Mouse (Mus musculus): ENCODE data around the gene Tnp1.

Tnp1 gene

DNA sequence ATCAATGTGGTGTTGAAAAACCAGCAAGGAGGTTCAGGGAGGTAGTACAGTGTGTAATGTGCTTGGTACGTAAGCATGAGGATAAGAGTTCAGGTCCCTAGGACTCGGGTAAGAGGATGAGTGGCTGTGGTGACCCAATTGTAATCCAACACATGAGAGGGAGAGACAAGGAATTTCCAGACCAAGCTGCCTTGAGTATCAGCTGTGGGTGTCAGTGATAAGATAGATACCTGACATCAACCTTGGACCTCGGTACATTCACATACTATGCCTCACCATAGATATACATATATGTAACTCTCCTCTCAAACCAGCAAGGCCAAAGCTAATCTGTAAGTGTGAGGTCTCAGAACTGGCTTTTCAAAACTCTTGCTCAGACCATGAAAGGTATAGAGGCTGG, 10.4 kb upstream of the Tnp1 start:
- DNase-seq (ENCODE audit: extremely low read depth, insufficient read length, low spot score) = no peak

DNA sequence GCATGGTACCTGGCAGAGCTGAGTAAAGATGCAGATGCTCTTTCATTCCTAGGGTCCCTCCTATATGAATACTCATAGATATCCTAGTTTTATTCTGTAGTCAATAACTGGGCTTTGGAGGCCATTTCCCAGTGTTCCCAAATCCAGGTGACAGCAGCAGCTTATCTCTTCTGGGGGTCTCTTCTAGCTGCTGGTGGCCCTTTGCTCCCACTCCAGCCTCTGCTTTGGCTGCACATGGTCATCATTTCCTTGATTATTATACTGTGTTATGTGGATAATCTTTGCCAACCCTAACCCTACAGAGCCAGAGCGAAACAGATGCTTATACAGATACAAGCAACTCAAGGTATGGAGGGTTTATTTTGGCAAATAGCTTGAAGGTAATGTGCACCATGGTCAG, 8.9 kb downstream of the Tnp1 start:
- no peak for DNase-seq (ENCODE audit: extremely low read depth, insufficient read length, low spot score)

DNA sequence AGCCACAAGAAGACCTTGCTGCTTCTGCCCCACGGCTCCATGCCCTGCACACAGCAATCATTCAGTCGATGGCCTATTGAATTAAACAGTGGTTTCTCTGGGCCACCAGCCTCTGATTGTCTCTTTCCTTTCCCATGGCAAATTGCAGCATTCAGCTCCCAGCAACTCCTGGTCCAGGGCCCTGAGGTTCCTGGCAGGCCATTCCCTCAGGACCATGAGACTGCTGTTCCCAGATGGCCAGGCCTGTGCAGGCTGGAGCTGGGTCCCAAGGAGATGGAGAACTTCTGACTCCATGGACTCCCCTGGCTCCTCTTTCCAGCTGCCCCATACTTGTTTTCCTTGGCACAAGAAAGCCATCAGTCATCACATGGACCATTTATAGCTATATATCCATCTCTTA, 10.8 kb downstream of the Tnp1 start:
- DNase-seq (ENCODE audit: extremely low read depth, insufficient read length, low spot score) = no peak

DNA sequence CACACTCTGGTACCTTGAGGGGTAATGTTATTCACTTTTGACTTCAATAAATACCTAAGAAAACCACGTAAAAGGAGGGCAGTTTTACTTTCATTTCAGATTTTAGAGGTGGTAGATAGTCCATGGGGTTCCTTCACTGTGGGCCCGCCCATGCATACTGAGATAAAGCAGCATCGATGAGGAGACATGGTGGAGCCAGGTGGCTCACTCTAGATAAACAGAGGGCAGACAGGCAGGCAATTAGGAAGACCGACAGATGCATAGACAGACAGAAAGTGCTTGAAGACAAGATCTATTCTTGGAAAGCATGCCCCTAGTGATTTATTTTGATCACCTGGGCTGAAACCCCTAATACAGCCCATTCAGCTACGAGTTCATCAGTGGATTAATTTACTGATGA, 13.1 kb downstream of the Tnp1 start:
- no peak for DNase-seq (ENCODE audit: extremely low read depth, insufficient read length, low spot score)

DNA sequence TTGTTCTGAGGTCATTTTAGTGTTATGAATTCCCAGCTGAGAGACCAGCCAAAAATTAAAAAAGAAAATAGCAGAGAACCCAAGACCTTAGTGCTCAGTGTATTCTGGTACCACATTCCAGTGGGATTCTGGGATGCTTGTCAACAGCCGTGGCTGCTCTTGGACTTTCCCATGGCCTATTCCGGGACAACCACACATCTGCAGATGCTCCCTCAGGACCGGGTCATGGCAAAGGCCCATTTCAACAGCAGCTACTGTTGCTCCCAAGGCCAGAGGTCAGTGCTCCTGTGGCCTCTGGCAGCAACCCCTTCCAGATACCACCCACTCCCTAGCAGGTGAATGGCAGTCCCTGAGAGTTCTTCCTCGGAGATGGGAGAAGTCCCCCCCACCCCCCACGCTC, 13.7 kb downstream of the Tnp1 start:
- no peak for DNase-seq (ENCODE audit: extremely low read depth, insufficient read length, low spot score)

DNA sequence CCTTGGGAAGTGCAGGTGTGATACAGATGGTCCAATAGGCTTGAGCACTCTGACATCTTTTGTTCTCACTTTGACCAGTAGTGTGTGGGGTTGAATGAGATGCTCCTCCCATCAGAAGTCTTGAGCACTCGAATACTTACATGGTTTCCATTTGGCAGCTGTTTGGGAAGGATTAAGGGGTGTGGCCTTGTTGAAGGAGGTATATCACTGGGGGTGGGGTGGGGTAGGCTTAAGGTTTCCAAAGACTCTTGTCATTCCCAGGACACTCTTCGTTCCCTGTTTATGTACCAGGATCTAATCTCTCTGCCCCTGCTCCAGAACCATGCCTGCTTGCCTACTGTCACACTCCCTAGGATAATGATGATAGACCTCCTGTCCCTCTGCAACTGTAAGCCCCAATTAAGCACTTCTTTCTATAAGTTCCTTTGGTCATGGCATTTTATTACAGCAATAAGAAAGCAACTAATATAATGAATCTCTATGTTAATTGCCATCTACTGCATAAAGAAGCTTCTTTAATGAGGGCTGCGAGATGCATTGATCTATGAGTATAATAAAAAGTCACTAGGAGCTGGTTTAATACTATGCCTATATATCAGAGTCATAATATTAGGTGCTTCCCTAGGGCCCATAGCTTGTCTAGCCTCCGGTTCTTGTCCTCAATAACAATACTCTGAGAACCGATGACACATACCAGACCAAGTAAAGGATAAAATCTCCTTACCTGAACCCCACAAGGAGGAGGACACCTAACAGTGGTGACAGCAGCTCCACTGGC, 20.8 kb downstream of the Tnp1 start:
- DNase-seq (ENCODE audit: extremely low read depth, insufficient read length, low spot score) = no peak

DNA sequence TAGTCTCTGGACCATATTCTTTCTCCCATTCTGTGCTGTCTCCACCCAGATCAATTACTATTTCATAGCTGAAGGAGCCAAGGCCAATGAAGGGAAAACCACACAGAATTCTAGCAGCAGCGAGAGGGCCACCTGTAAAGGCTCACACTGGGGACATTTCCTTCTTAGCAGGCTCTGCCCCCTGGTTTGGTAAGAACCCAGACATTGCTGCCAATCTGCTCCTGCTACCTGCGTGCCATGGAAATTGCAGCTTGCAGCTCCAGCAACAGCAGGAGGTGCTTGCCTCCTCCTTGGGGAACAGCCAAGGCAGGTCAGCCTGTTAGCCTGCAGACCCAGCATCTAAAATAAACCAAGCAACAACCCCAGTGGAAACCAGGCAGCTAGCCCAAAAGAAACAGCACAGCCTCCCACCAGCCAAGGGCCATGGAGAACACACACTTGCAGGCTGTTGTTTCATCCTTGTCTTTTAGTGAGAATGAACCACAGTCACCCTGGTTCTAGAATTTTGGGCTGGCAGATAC, 22.7 kb downstream of the Tnp1 start:
- DNase-seq (ENCODE audit: extremely low read depth, insufficient read length, low spot score) = no peak

DNA sequence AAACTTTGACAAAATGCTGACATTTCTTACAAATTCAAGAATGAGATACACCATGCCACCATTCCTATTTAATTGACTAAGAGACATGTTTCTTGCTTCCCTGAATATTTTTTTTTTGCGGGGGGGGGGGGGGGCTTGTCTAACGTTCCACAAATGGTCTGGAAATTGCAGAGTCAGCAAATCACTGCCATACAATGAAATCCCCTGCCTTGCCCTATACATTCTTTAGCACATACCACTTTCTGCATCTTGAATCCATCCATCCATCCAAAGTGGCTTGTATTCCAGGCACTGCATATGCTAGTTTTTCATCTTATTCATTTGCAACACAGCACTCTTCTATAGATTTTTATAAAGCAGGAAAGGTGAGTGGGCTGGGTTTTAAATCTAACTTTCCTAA, 23.5 kb downstream of the Tnp1 start:
- no peak for DNase-seq (ENCODE audit: extremely low read depth, insufficient read length, low spot score)

DNA sequence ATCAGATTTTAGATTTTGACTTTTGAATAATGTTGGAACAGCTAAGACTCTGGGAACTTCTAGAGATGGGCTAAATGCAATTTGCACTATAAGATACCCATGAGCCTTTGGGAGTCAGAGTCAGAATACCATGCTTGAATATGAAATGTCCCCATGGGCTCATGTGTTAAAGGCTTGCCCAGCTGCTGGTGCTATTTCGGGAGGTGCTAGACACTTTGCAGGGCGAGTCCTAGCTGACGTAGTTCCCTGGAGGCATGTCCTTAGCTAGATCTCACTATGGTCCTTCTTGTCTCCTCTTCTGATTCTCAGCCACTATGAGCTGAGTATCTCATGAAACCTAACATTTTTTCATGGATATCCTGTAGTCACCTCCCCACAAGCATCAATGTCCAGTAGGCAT, 26.8 kb downstream of the Tnp1 start:
- no peak for DNase-seq (ENCODE audit: extremely low read depth, insufficient read length, low spot score)

DNA sequence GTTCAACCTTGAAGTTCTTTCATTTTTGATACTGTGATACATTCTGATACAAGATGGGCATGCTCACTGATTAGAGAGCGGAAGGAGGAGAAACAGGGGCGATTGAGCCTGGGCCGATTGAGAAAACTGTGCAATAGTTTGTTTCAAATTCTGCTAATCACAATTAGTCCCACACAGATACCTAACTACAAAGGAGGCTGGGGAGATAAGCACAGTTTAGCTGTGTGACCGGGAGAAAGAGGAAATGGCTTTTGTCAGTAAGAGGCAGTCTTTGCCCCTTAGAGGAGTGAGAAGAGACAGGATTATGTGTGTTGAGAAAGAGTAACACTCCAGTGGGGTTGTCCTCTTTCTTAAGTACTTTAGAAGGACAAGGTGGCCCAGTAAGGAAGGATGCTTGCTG, 29.0 kb downstream of the Tnp1 start:
- DNase-seq (ENCODE audit: extremely low read depth, insufficient read length, low spot score) = no peak

DNA sequence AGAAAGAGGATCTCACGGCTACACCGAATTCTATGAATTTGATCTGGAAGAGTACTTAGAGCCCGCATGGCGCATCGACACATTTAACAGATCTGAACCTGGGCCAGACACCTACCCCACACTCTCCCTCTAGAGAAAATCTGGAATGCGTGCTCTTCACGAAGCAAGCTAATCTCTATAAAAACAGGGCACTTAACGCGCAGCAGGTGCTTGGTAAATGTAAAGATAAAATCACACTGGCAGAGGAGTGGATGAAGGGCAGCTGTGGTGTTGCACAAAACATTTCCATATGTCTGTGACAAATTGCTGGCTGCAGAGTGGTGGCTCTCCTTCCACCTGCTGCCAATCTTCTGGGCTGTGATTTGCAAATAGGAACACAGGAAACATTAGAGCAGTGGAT, 36.8 kb downstream of the Tnp1 start:
- no peak for DNase-seq (ENCODE audit: extremely low read depth, insufficient read length, low spot score)

DNA sequence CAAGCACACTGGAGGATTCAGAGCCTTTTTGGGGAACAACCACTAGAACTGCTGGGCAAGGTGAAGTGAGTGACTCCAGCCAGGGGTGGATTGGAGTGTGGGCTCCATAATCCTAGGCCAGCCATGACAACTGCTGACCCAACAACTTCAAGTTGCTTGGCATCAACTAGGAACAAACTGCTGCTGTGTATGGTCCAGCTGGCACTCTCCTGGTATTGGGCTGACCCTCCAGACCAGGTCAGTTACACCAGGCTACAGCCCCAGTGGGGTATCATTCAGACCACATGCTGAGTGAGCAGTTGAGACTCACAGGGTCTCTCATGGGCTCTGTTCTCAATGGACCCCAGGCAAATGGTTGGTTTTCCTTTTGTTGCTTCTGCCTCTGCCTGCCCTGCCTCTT, 41.5 kb downstream of the Tnp1 start:
- DNase-seq (ENCODE audit: extremely low read depth, insufficient read length, low spot score) = no peak

DNA sequence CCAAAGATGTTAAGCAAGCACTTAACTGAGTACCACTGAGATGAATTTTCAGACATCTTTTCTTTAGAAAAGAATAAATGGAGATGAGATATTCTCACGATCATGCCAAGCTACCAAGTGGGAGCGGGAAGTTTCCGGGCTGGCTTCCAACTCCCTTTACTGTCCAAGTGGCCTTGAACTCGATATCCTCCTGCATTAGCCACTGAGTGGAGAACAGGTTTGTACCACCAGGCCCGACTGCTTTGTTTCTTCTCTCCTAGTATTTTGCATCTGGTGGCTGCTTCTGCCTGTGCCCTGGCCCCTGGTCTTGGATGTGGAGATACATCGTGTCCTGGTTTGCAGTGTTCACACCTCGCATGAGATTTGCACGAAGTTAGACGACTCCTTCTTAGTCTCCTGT, 45.2 kb downstream of the Tnp1 start:
- DNase-seq (ENCODE audit: extremely low read depth, insufficient read length, low spot score) = no peak

DNA sequence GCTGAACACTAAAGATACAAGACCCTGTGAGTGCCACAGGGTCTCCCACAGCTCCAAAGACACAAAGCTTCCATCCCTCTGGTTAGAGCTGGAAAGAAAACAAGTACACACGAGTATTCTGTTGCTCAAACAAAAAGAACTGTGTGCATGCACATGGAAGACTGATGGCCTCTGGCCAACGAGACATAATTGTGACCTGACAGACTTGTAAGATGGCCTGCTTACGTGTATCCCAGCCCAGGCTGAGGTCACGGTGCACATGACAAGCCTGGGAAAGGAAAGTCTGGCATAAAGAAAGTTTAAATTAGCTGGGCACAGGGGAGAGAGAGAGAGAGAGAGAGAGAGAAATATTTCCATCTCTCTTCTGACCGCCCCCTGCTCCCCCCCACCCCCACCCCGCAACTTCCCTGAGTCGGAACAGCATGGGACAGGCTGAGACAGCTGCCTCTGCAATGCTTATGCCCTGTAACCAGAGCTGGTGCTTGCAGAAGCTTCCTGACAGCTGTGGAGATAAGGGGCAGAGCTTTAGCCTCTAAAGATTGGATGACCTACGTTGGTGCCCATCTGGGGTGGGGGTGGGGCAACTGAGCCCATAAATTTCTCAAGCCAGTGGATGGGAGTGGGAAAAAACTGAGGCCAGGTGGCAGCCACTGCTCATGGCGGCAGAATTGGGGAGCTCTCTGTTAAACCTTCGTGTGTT, 46.4 kb downstream of the Tnp1 start:
- DNase-seq (ENCODE audit: extremely low read depth, insufficient read length, low spot score) = no peak

DNA sequence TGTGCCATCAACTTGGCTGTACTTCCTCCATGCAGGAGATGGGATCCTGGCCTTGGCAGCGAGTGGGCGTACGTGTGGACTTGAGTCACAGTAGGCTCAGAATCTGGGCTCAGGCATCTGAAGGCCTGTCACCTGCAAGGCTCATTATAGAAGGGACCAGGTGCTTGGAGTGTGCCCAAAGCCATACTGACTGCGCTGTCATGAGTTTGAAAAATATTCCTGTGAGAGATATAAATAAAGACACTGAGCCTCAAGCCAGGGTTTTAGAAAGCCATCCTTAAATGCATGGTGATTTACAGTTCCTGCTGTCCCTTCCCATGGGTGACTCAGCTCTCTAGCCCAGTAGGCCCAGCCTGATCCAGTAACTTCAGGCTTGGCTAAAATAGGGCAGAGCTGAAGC, 49.3 kb downstream of the Tnp1 start:
- DNase-seq (ENCODE audit: extremely low read depth, insufficient read length, low spot score) = no peak

All from 3134 (cell line).